Mouse (Mus musculus): ENCODE results near the gene Gm20388.

DNA sequence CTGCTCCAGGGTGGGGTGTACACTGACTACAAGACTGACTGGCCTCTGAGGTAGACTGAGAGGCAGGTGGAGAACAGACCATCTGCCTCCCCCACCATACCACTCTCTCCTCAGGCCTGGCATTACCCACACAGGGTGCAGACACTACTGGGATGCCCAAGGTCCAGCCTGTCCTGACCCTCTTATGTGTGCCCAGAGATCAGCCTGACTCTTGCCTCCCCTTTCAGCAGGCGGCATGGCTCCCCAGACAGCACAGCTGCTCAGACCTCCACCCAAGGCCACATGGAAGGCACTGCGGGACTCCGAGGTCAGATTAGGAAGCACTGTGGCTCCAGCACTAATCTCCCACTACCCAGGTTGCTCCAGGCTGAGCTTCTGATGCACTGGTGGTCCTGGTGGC is 2760.1 kb downstream of the Gm20388 start:
- no peak for TF ChIP-seq CTCF (IDR thresholded peaks at IDR 0.05; ENCODE audit: low read depth, low read length)
- TF ChIP-seq GATA1 (IDR thresholded peaks at IDR 0.05; ENCODE audit: borderline replicate concordance, low read length), result no peak

All from G1E (cell line).